Mouse (Mus musculus) intestine, postnatal 0 days (tissue): ENCODE measurements around the gene Copa. TPM values are rescaled to one million over a fixed set of nuclear protein-coding genes. Genes with fewer than 3 reads are reported as not detected.

Source experiments
- ATAC-seq: fragments of 200-750 bp; cut with Nextera tagmentation; 2 replicates; pipeline ENCODE4 v1.8.0; 2017; ENCODE audit warnings: mild to moderate bottlenecking, moderate TSS enrichment, moderate library complexity
- H3K27ac ChIP-seq: fragments of 300-500 bp; sonication (generic); 2 replicates; pipeline ENCODE4 v1.5.1; 2014; ENCODE audit warnings: mild to moderate bottlenecking, low read depth, low read length, moderate library complexity
- H3K27me3 ChIP-seq: fragments of 300-500 bp; sonication (generic); replicated peaks from 2 replicates; pipeline ENCODE4 v1.6.1; 2014; ENCODE audit warnings: low read length, mixed read lengths; ENCODE audit not compliant: control insufficient read depth, insufficient read depth
- H3K36me3 ChIP-seq: fragments of 300-500 bp; sonication (generic); 2 replicates; pipeline ENCODE4 v1.6.1; 2014; ENCODE audit warnings: mild to moderate bottlenecking, moderate library complexity; ENCODE audit not compliant: control insufficient read depth, insufficient read depth
- H3K4me1 ChIP-seq: fragments of 300-500 bp; sonication (generic); replicated peaks from 2 replicates; pipeline ENCODE4 v1.6.1; 2014; ENCODE audit warnings: antibody characterized with exemption, low read length, mixed read lengths; ENCODE audit not compliant: control insufficient read depth, insufficient read depth
- H3K4me2 ChIP-seq: fragments of 300-500 bp; sonication (generic); replicated peaks from 2 replicates; pipeline ENCODE4 v1.6.1; 2014; ENCODE audit warnings: low read depth, mild to moderate bottlenecking, moderate library complexity
- H3K4me3 ChIP-seq: fragments of 300-500 bp; sonication (generic); 2 replicates; pipeline ENCODE4 v1.5.1; 2014; ENCODE audit warnings: low read depth, low read length
- H3K9ac ChIP-seq: fragments of 300-500 bp; sonication (generic); 2 replicates; pipeline ENCODE4 v1.6.1; 2014; ENCODE audit warnings: mild to moderate bottlenecking, low read depth, low read length
- H3K9me3 ChIP-seq: fragments of 300-500 bp; sonication (generic); 2 replicates; pipeline ENCODE4 v1.6.1; 2016; ENCODE audit warnings: mixed run types; ENCODE audit not compliant: control insufficient read depth
- CTCF ChIP-seq: sonication (generic); IDR thresholded peaks from 2 replicates; pipeline ENCODE4 v1.5.1; 2016; ENCODE audit warnings: low read depth, mild to moderate bottlenecking, control low read depth, antibody characterized with exemption, moderate library complexity
- WGBS: fragments of 180-500 bp; shearing (Covaris S2); extraction: QIAGEN DNeasy Blood & Tissue Kit; methylation state at CpG from one replicate; pipeline ENCODE4 v1.1.7; 2014; 5-methylcytosine and 5-hydroxymethylcytosine counted together
- polyA plus RNA-seq: library from polyadenylated mRNA; unstranded; fragments of >200 nt; fragmentation: Nextera tagmentation; extraction: Ambion mirVana; gene quantifications from 2 replicates; pipeline ENCODE4 v1.2.1, GENCODE M21; 2015

Gene Copa
- polyA plus RNA-seq, result 133 and 139 TPM in 2 replicates

DNA sequence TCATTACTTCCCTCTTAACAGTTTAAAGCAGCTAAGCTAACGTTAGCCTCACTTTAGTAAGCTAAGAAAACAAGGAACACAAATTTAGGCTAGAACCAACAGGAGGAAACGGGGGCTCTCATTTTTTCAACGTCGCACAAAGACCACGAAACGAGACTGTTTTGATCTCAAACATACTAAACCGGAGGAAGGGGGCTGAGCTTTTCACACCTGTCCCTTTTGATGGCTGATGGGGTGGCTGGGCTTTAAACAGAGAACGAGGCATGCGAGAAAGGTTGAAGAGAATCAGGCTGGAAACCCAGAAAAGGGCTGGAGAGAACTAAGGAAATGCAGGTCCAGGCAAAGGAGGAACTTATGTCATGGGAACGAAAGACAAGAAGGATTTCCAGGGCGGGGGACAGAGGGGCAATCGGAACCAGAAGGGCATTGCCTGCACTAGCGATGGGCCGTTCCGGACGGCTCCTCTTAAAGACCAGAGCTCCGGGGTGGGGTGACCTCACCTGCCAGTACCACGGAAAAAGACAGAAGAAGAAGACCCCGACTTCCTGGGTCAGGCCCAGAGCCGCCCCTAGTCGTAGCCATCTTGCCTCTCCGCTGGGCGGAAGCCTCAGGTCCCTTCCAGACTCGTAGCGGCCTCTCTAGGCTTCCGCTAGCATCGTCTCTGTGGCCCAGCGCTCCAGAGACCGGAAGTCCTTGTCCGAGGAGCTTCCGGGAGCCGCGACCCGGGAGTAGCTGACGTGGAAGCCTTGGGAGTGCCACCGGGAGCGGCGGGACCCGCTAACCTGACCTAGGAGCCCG is at the start of gene Copa, which contains the start of gene Ncstn:
Gene Copa, plus strand, starts transcription at position 429 of the 798 bp plus-strand sequence.
Gene Ncstn, minus strand, starts transcription at position 695 of the 798 bp plus-strand sequence.
- Histone ChIP-seq H3K4me3 (peak within 1 kb of the TSS; percentile 84), H3K27ac (peak within 1 kb of the TSS; percentile 89), H3K4me1 (peaks cover 7% of the 10 kb centered on the region; the same call in 1 of the 2 replicates), H3K9ac (peak within 1 kb of the TSS; percentile 88), H3K27me3 (no peaks in the 10 kb centered on the region), H3K9me3 (no peaks in the 10 kb centered on the region), H3K36me3 (peaks cover 15% of the 10 kb centered on the region; the same call in 1 of the 2 replicates), H3K4me2 (peak within 1 kb of the TSS; percentile 71)
- WGBS, result under 1% methylated on average over 40 of the region's 40 CpGs
- peak; percentile 56 for TF ChIP-seq CTCF
- ATAC-seq, result peak; percentile 94

- ATAC-seq, result no peak
- H3K4me1 ChIP-seq, result no peaks in the 10 kb centered on the region
- 76% methylated on average over 8 of the region's 8 CpGs for WGBS
- H3K36me3 ChIP-seq, result no peaks in the 10 kb centered on the region
- H3K4me3 ChIP-seq, result no peak overlapping the region
- H3K4me2 ChIP-seq, result no peak overlapping the region
- H3K9me3 ChIP-seq, result no peaks in the 10 kb centered on the region
- H3K27me3 ChIP-seq, result no peaks in the 10 kb centered on the region
- no peak overlapping the region for H3K27ac ChIP-seq
- no peak overlapping the region for H3K9ac ChIP-seq
- no peak for TF ChIP-seq CTCF
These were observed 35.9 kb upstream of the Copa start for GRCm38 (mm10) chr1:172046410-172046809.

DNA sequence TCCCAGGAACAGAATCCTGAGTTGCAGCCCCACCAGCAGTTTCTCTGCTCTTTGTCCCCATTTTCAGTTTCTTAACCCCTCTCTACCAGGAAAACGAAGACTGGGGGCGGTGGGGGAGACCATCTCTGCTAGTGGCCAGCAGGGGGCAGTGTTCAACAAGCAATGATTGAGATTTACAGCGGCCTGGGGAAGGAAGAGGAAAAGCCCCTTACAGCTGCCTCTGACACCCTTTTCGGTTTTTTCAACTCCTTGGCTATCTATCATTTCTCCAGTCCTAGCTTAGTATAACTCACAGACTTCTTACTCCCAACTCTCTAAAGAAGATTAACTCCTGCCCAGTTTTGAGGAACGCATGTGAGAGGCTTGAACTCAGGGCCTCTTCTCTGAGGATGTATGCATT is 35.4 kb upstream of the Copa start:
- Histone ChIP-seq H3K9ac (no peak overlapping the region), H3K4me3 (no peak overlapping the region), H3K36me3 (no peaks in the 10 kb centered on the region), H3K27ac (no peak overlapping the region), H3K4me1 (no peaks in the 10 kb centered on the region), H3K4me2 (no peak overlapping the region), H3K27me3 (no peaks in the 10 kb centered on the region), H3K9me3 (no peaks in the 10 kb centered on the region)
- WGBS, result 18% methylated on average over 5 of the region's 5 CpGs
- no peak for ATAC-seq
- TF ChIP-seq CTCF, result peak; percentile 88

GRCm38 (mm10) chr1:172048241-172048734 is 34.0 kb upstream of the Copa start:
- Histone ChIP-seq H3K4me3 (no peak overlapping the region; the same call in 1 of the 2 replicates), H3K36me3 (no peaks in the 10 kb centered on the region), H3K27me3 (peaks cover 7% of the 10 kb centered on the region; the same call in 1 of the 2 replicates), H3K4me1 (no peaks in the 10 kb centered on the region), H3K9me3 (no peaks in the 10 kb centered on the region), H3K4me2 (no peak overlapping the region), H3K9ac (no peak overlapping the region), H3K27ac (no peak overlapping the region)
- no peak for TF ChIP-seq CTCF
- WGBS, result 29% methylated on average over 6 of the region's 6 CpGs
- no peak for ATAC-seq

GRCm38 (mm10) chr1:172049131-172049782 is 33.1 kb upstream of the Copa start:
- peaks cover 16% of the 10 kb centered on the region for H3K27me3 ChIP-seq
- ATAC-seq, result no peak
- H3K9me3 ChIP-seq, result no peaks in the 10 kb centered on the region
- H3K4me1 ChIP-seq, result peaks cover 4% of the 10 kb centered on the region; the same call in 1 of the 2 replicates
- H3K27ac ChIP-seq, result no peak overlapping the region
- no peak for TF ChIP-seq CTCF
- 51% methylated on average over 13 of the region's 13 CpGs for WGBS
- H3K4me3 ChIP-seq, result no peak overlapping the region
- H3K9ac ChIP-seq, result no peak overlapping the region
- H3K4me2 ChIP-seq, result no peak overlapping the region
- H3K36me3 ChIP-seq, result no peaks in the 10 kb centered on the region

DNA sequence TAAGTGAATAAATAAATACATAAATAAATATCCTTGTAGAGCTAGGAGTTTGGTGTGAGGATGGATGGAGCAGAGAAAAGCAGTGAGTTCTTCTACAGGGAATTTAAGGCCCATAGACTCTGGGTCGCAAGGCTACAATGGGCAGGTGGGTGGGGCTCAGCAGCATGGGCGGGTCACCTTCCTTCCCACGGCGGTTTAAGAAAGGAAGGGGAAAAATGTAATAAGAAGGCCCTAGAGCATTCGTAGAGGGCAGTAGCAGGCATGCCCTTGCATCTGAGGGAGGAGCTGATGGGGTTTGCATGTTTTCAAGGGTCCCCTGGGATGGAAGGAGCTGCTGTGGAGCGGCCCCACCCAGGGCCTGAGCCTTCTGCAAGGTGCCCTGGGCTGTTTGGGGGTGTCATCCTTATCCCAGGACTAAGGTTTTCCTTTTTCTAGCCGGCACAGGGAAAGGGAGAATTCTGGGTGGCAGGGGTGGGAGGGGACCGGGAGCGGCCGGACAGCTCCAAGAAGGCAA is 29.5 kb upstream of the Copa start:
- 22% methylated on average over 10 of the region's 10 CpGs for WGBS
- no peak for ATAC-seq
- H3K36me3 ChIP-seq, result no peaks in the 10 kb centered on the region
- H3K4me3 ChIP-seq, result no peak overlapping the region
- H3K27ac ChIP-seq, result no peak overlapping the region
- no peak overlapping the region for H3K9ac ChIP-seq
- TF ChIP-seq CTCF, result no peak
- no peaks in the 10 kb centered on the region for H3K9me3 ChIP-seq
- H3K27me3 ChIP-seq, result peaks cover 16% of the 10 kb centered on the region
- H3K4me2 ChIP-seq, result no peak overlapping the region
- H3K4me1 ChIP-seq, result peaks cover 4% of the 10 kb centered on the region; the same call in 1 of the 2 replicates
